Mouse (Mus musculus): ENCODE results near the gene Rps27a. TPM values are rescaled to one million over a fixed set of nuclear protein-coding genes. Genes with fewer than 3 reads are reported as not detected.

Gene Rps27a
- polyA plus RNA-seq, 1 experiment from 2014 or later: 1,439 TPM

DNA sequence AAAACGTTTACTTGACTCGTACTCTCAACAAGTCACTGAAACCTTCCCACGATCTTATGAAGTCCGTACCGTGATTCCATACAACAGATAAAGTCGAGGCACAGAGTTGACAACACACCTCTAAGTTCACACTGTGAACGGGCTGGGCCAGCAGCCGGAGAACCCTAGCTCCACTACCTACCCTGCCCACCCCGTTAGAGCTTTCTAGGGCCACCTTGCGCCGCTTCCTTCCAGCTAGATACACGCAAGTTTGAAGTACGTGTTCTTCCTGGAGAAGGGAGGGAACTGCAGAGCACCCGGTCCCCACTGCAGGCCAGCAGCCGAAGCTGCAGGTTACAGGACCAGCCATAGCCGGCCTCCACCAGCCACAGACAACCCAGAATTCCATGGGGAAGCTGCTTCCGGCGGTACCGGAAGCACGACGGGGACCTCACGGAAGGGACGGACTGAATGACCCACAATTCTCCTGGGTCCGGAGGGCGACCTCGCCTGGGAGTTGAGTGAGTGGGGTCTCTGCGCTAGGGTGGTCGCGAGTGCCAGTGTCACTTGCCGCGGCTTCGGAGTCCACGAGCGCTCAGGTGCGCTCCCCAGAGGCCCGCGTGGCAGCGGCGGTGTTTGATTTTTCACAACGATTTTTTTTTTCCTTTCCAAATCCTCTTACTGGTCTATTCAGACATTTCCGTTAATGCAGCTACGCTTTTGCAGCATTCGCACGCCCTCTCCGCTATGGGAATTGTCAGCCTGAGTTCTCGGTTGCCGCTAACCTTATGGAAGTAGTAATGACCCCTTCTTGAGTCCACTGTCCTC is 21.7 kb downstream of the Rps27a start, which contains the start of gene Mtif2:
Mtif2 (plus strand) TSS at position 421 of the 807 bp plus-strand sequence.
- Histone ChIP-seq H3K27me3 (ENCODE audit: control insufficient read depth, insufficient read depth, low read length) (no peaks in the 10 kb centered on the region), H3K9me3 (ENCODE audit: control insufficient read depth, low read depth, low read length) (no peaks in the 10 kb centered on the region), H3K4me3 (ENCODE audit: low read depth, low read length) (peak within 1 kb of the TSS; percentile 69), H3K4me1 (ENCODE audit: control insufficient read depth, insufficient read depth, low read length) (peaks cover 3% of the 10 kb centered on the region), H3K27ac (ENCODE audit: low read length) (peak within 1 kb of the TSS; percentile 80), H3K4me2 (replicated peaks; ENCODE audit: low read depth, low read length) (peak within 1 kb of the TSS; percentile 76), H3K36me3 (ENCODE audit: control insufficient read depth, insufficient read depth, low read length) (peaks cover 11% of the 10 kb centered on the region), H3K9ac (replicated peaks; ENCODE audit: low read depth, low read length) (peak within 1 kb of the TSS; percentile 79)
- ATAC-seq (ENCODE audit: insufficient number of reproducible peaks, insufficient read depth, low FRiP score, low read depth): peak; percentile 94
- 3% methylated on average over 47 of the region's 47 CpGs for WGBS

DNA sequence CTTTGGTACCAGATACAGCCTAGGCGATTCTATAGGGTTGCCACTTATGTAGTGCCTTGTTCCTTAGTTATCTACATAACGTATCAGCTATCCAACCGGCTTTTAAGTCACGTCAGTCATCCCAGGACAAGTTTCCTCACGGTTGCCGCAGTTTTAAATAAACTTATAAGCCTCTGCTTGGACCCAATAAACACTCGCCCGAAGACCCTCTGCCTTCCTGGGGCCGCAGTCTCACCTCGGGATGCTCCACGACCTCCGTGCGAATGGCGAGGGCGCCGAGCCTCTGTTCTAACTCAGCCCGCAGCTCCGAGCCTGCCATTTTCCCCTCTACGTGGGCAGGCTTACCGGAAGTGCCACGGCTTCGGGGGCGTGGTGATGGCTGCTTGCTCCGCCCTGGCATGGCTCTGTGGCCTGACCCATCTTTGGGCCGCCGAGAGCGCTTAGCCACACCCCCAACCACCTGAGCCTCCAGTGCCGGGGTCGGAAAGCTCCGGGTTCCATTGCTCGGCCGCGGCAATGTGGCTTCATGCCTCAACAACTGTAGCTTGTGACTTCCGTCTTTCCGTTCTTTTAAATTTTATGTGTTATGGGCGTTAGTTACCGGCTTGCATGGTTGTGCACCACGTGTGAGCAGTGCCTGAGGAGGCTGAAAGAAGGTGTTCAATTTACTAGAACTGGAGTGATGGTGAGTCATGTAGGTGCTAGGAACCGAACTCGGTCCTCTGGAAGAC is 33.1 kb downstream of the Rps27a start, which contains the start of gene Prorsd1:
Prorsd1 (minus strand) TSS at position 352 of the 731 bp plus-strand sequence.
- Histone ChIP-seq H3K36me3 (ENCODE audit: control insufficient read depth, insufficient read depth, low read length) (peaks cover 4% of the 10 kb centered on the region), H3K4me1 (ENCODE audit: control insufficient read depth, insufficient read depth, low read length) (no peaks in the 10 kb centered on the region), H3K9ac (replicated peaks; ENCODE audit: low read depth, low read length) (peak within 1 kb of the TSS; percentile 68), H3K9me3 (ENCODE audit: control insufficient read depth, low read depth, low read length) (no peaks in the 10 kb centered on the region), H3K4me3 (ENCODE audit: low read depth, low read length) (peak within 1 kb of the TSS; percentile 54), H3K27me3 (ENCODE audit: control insufficient read depth, insufficient read depth, low read length) (no peaks in the 10 kb centered on the region), H3K4me2 (replicated peaks; ENCODE audit: low read depth, low read length) (peak within 1 kb of the TSS; percentile 60), H3K27ac (ENCODE audit: low read length) (peak within 1 kb of the TSS; percentile 73)
- ATAC-seq (ENCODE audit: insufficient number of reproducible peaks, insufficient read depth, low FRiP score, low read depth): peak; percentile 98
- 3% methylated on average over 40 of the region's 40 CpGs for WGBS

DNA sequence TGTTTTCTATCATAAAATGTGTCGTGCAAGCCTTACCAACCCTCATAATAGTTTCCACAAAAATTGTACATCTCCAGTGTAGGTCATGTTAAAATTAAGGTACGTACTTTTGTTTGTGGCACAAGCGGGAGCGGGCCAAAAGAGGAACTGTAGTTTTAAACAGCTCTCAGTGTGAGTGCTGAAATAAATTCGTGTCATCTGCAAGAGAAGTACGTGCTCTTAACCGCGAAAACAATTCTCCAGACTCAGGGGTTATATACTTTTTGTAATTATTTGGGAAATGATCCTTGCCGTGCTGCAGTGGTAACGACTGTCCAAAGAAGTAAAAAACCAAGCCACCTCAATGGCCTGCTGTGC is 33.6 kb downstream of the Rps27a start:
- Histone ChIP-seq H3K9me3 (ENCODE audit: control insufficient read depth, low read depth, low read length) (no peaks in the 10 kb centered on the region), H3K9ac (replicated peaks; ENCODE audit: low read depth, low read length) (peak overlapping the region; percentile 68), H3K36me3 (ENCODE audit: control insufficient read depth, insufficient read depth, low read length) (peaks cover 4% of the 10 kb centered on the region), H3K4me1 (ENCODE audit: control insufficient read depth, insufficient read depth, low read length) (no peaks in the 10 kb centered on the region), H3K4me2 (replicated peaks; ENCODE audit: low read depth, low read length) (peak overlapping the region; percentile 60), H3K4me3 (ENCODE audit: low read depth, low read length) (peak overlapping the region; percentile 54), H3K27me3 (ENCODE audit: control insufficient read depth, insufficient read depth, low read length) (no peaks in the 10 kb centered on the region), H3K27ac (ENCODE audit: low read length) (peak overlapping the region; percentile 73)
- WGBS: 15% methylated on average over 10 of the region's 10 CpGs
- ATAC-seq (ENCODE audit: insufficient number of reproducible peaks, insufficient read depth, low FRiP score, low read depth): no peak

DNA sequence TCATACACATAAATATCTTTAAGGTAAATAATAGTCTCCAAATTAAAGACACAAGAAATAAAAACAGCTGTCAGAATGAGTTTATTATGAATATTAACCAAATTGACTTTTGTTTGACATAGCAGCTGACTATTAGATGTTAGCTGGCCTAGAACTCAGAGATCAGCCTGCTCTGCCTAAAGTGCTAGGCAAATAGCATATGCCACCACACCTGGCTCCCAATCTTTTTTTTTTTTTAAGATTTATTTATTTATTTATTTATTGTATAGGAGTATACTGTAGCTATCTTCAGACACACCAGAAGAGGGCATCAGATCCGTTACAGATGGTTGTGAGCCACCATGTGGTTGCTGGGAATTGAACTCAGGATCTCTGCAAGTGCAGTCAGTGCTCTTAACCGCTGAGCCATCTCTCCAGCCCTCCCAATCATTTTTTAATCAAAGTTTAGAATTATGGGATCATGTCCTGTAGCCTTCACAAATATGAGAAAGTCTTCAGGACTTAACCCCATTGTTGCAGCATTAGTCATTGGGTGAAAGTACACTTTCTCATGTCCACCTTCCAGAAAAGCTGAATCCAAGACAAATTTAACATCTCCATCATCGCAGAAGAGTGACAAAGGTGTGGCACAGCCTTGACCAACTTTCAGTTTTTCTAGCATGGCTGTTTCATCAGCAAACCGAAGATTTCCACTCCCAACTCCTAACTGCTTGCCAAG is 34.9 kb downstream of the Rps27a start:
- WGBS: 86% methylated on average over 4 of the region's 4 CpGs
- no peak overlapping the region for H3K27ac ChIP-seq (ENCODE audit: low read length)
- H3K4me2 ChIP-seq (replicated peaks; ENCODE audit: low read depth, low read length): no peak overlapping the region
- H3K9ac ChIP-seq (replicated peaks; ENCODE audit: low read depth, low read length): no peak overlapping the region
- ATAC-seq (ENCODE audit: insufficient number of reproducible peaks, insufficient read depth, low FRiP score, low read depth): no peak
- H3K9me3 ChIP-seq (ENCODE audit: control insufficient read depth, low read depth, low read length): no peaks in the 10 kb centered on the region
- peaks cover 4% of the 10 kb centered on the region for H3K36me3 ChIP-seq (ENCODE audit: control insufficient read depth, insufficient read depth, low read length)
- H3K4me1 ChIP-seq (ENCODE audit: control insufficient read depth, insufficient read depth, low read length): no peaks in the 10 kb centered on the region
- H3K27me3 ChIP-seq (ENCODE audit: control insufficient read depth, insufficient read depth, low read length): no peaks in the 10 kb centered on the region
- no peak overlapping the region for H3K4me3 ChIP-seq (ENCODE audit: low read depth, low read length)

DNA sequence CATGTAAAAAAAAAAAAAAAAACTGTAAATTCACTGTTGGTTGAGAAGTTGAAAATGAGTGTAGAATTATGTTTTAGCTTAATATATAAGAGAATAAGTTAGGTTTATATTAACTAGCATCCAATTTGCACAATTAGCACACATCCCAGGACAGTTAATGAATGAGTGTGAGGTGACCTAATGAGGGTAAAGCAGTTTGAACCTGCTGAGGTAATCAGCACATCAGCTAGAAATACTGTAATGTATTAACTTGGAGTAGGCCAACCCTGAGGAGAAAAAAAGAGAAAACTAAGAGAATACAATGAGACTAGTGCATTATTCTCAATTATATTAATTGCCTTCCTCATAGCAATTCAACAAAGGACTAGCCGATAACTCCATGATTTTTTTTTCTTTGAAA is 38.5 kb downstream of the Rps27a start:
- H3K9ac ChIP-seq (replicated peaks; ENCODE audit: low read depth, low read length): no peak overlapping the region
- H3K27ac ChIP-seq (ENCODE audit: low read length): no peak overlapping the region
- H3K4me2 ChIP-seq (replicated peaks; ENCODE audit: low read depth, low read length): no peak overlapping the region
- H3K4me3 ChIP-seq (ENCODE audit: low read depth, low read length): no peak overlapping the region
- no peaks in the 10 kb centered on the region for H3K27me3 ChIP-seq (ENCODE audit: control insufficient read depth, insufficient read depth, low read length)
- no peak for ATAC-seq (ENCODE audit: insufficient number of reproducible peaks, insufficient read depth, low FRiP score, low read depth)
- peaks cover 16% of the 10 kb centered on the region for H3K36me3 ChIP-seq (ENCODE audit: control insufficient read depth, insufficient read depth, low read length)
- no peaks in the 10 kb centered on the region for H3K9me3 ChIP-seq (ENCODE audit: control insufficient read depth, low read depth, low read length)
- 95% methylated on average over 1 of the region's 1 CpGs for WGBS
- H3K4me1 ChIP-seq (ENCODE audit: control insufficient read depth, insufficient read depth, low read length): no peaks in the 10 kb centered on the region

DNA sequence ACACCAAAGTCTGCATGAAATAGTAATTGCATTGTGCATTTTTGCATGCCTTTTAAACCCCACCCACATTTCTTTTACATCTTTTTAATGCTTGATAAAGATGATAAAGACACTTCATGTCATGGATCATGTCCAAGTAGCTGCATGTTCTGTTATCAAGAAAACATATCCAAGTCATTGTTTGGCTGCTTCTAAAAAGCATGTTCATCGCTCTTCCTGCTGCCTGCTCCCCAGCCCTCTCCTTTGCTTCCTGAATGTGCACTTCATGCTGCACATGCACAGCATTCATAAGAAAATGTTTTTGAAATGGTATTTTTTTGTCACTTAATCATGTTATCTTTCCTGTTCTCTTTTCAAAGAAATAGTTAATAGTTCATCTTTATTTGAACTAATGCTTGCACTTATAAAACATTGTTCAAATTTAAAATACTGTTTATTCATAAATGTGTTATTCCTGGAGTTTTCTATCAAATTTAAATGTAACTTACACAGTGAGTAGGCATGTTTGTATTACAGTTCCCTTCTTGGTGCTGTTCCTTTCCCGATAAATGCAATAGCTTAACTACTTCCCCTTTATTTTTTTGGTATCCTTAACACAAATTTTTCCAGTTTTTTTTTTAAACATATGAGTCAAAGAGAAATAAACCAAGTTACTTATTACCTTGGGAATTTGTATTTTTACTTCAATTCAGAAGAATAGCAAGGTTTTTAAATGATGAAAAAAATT is 42.8 kb downstream of the Rps27a start:
- H3K4me1 ChIP-seq (ENCODE audit: control insufficient read depth, insufficient read depth, low read length): no peaks in the 10 kb centered on the region
- no peak overlapping the region for H3K4me3 ChIP-seq (ENCODE audit: low read depth, low read length)
- H3K27ac ChIP-seq (ENCODE audit: low read length): no peak overlapping the region
- ATAC-seq (ENCODE audit: insufficient number of reproducible peaks, insufficient read depth, low FRiP score, low read depth): no peak
- H3K9me3 ChIP-seq (ENCODE audit: control insufficient read depth, low read depth, low read length): no peaks in the 10 kb centered on the region
- WGBS: 89% methylated on average over 2 of the region's 2 CpGs
- peaks cover 19% of the 10 kb centered on the region; the same call in 1 of the 2 replicates for H3K36me3 ChIP-seq (ENCODE audit: control insufficient read depth, insufficient read depth, low read length)
- no peak overlapping the region for H3K9ac ChIP-seq (replicated peaks; ENCODE audit: low read depth, low read length)
- H3K27me3 ChIP-seq (ENCODE audit: control insufficient read depth, insufficient read depth, low read length): no peaks in the 10 kb centered on the region
- no peak overlapping the region for H3K4me2 ChIP-seq (replicated peaks; ENCODE audit: low read depth, low read length)

DNA sequence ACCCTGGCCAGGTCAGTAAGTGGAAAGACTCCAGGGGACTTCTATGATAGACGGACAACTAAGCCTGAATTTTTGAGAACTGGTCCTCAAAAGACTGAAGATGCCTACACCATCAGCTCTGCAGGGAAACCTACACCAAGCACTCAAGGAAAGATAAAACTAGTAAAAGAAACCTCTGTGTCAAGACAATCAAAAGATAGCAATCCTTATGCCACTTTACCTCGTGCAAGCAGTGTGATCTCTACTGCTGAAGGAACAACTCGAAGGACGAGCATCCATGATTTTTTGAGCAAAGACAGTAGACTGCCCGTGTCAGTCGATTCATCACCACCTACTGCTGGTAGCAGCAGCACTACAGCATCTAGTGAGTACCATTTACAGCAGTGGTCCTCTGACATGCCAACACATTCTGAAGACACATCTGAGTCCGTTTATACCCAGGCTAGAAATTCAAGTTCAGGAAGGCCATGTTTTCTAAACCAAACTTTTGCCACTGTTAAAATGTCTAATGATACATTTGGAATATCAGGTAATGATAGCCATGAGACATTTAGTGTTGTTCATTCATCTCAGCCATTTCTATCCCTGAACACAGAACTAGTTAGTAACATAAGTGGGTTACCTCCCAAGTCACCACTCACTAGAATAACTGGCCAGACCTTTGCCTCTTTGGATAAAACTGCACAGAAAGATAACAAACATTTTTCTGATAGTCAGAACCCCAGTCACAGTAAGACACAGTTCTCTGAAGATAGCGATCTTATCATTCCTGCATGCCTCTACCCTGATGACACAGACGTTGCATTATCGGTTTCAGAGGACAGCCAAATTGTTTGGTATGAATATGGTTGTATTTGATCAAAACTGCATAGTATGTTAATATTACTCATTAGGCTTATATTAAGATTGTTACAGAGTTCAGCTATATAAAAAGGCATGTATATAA is 43.7 kb downstream of the Rps27a start:
- no peak for ATAC-seq (ENCODE audit: insufficient number of reproducible peaks, insufficient read depth, low FRiP score, low read depth)
- Histone ChIP-seq H3K4me2 (replicated peaks; ENCODE audit: low read depth, low read length) (no peak overlapping the region), H3K9ac (replicated peaks; ENCODE audit: low read depth, low read length) (no peak overlapping the region), H3K36me3 (ENCODE audit: control insufficient read depth, insufficient read depth, low read length) (peaks cover 24% of the 10 kb centered on the region), H3K27ac (ENCODE audit: low read length) (no peak overlapping the region), H3K4me1 (ENCODE audit: control insufficient read depth, insufficient read depth, low read length) (no peaks in the 10 kb centered on the region), H3K4me3 (ENCODE audit: low read depth, low read length) (no peak overlapping the region), H3K27me3 (ENCODE audit: control insufficient read depth, insufficient read depth, low read length) (no peaks in the 10 kb centered on the region), H3K9me3 (ENCODE audit: control insufficient read depth, low read depth, low read length) (no peaks in the 10 kb centered on the region)
- 86% methylated on average over 10 of the region's 10 CpGs for WGBS

Data from stomach, embryonic 14.5 days (tissue).